Mouse (Mus musculus) retina, postnatal 7 days (tissue): ENCODE data around the gene Itih5.
A peak's percentile ranks its signal among the peaks of the same experiment; 100 is the strongest.

Source experiments
- DNase-seq: peaks from one replicate; pipeline ENCODE4 v3.0.0-alpha.2; 2012; ENCODE audit warnings: low read depth, low spot score

The Itih5 gene

DNA sequence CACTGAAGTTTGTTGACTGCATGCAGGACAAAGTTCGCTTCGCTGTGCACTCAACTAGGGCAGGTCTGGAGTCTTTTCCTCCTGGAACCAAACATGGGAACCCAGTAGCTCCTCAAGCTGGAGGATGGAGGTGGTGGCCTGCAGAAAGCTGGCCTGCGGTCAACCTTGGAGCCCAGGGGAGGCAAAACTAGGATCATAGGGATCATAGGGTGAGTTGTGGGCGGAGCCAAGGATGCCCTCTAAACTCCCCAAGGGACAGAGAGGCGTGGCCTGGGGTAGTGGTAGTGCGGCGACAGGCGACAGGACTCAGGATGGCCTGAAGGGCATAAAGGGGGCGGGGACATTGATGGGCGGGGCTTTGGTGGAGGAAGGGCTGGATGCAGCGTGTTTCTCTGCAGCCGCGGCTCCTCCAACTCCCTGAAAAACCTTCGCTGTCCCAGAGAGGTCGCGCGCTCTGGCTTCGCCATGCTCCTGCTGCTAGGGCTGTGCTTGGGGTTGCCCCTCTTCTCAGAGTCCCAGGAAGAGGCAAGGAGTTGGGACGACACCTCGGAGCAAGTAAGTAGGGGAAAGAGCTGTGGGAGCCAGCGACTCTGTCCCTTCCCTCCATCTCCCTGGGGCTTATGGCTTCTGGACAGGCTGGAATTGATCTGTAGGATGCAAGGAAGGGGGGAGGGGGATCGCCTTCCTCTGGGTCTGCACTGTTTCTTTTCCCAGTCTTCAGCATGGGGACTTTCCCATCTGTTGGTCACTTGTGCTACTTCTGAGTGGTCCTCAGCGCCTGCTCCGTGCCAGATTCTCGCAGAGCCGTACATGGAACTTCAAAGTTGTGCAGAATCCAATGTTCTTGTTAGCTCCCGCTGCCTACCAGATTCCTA lies at the start of gene Itih5:
Gene Itih5 (plus strand): TSS at position 371 of the 875 bp plus-strand sequence.
- DNase-seq, result no peak

DNA sequence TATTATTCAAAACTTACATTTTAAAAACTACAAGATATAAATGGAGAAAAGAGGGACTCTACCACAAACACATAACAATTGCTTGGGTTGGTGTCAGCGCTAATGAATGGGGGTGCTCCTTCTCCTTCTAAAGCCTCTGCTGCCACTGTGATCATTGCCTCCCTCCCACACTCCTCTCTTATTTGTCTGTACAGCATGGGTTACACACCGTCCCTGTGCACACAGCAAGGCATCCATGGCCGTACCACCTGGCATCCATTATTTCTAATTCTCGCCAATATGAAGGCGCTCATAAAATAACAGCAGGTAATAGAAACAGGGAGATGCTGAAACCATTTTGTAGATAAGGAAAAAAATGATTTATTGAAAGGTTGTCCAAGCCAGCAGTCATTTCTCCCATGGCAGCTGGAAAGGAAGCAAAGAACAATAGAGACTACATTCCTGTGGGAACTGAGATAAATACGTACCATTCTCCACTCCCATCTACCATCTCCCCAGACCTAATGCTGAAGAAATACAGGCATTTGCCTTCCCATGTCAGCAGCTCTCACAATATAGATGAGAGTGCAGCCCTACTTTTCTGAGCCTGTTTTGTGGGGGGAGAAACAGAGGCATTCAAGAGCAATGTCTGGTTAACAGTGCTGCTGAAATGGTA lies 44.7 kb upstream of the Itih5 start:
- no peak for DNase-seq

DNA sequence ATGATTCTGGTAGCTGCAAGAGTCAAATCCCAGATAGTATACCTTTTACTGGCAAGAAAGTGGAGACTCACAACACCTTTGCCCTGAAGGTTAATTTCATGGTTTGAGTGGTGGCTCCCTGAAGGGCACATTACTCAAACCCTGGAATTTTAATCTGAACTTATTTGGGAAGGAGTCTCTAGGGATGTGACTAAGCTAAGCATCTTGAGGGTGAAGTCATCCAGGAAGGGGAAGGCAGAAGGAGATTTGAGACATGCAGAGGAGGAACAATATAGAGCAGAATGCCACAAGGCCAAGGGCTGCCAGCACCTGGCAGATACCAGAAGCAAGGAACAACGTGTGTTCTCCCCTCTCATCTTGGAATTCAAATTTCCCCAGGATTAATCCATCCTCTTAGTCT lies 34.6 kb upstream of the Itih5 start:
- DNase-seq, result no peak

DNA sequence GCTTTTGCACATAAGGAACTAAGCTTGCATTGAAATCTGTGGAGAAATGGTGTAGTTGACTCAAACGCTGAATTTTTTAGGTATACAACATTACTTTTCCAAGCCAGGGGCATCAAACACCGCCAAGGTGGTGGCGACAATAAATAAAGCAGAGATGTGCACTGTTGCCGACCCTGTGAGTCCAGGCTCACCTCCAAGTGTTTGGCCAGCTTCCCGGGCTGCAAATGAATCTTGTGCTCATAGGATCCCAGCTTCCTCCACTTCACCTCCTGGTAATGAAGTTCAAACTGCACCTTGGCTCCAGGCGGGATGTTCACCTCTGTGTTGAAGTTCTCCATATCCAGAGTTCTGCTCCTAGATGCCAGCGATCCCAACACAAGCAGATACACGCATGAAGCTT lies 34.1 kb upstream of the Itih5 start:
- no peak for DNase-seq

DNA sequence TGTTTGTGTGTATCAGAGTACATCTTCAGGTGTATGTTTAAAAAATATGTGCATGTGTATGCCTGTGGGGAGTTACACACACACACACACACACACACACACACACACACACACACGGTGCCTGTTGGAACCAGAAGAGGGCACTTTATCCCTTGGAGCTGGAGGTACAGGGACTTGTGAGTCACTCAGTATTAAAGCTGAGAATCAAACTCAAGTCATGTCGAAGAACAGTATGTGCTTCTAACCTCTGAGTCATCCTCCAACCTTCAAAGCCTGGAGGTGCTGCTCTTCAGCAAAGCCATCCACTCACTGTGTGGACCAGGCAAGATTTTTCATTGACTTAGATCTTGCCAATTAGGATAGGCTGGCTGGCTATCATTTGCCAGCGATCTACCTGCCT lies 31.5 kb upstream of the Itih5 start:
- no peak for DNase-seq

DNA sequence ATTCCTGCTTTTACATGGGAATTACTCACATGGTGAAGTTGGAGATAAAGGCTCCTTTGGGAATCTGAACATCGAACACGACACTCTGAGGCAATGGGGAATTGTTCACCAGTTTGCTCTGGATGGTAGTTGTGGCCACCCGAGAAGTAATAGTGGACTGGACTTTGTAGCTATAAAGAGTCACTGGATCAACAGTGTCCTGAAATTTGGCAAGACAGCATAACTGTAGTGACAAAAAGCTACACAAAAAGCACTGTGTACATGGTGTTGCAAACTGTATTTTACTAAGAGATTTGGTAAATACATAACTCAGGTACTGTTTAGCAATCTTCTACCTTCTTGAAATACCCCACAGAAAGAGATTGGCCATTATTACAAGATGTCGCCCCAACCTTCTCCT lies 27.2 kb upstream of the Itih5 start:
- DNase-seq, result no peak

DNA sequence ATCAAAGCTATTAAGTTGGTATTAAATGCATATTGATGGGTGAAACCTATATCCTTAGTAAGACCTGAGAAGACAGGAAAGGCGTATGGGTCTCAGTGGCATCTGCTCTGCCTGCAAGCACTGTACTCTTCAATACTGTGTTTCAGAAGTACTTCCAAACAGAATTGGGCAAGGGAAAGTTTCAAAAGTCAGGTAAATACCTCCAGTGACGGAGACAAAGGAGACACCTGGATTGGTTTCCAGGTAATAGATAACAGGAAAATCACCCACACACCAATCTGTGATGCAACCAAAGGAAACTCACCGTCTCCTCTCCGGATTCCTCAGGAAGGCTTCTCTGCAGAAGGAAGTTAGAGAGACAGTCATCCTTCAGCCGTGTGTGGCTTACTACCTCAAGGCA lies 25.9 kb upstream of the Itih5 start:
- DNase-seq, result no peak

GRCm38 (mm10) chr2:10128571-10128970 lies 24.8 kb upstream of the Itih5 start:
- no peak for DNase-seq

DNA sequence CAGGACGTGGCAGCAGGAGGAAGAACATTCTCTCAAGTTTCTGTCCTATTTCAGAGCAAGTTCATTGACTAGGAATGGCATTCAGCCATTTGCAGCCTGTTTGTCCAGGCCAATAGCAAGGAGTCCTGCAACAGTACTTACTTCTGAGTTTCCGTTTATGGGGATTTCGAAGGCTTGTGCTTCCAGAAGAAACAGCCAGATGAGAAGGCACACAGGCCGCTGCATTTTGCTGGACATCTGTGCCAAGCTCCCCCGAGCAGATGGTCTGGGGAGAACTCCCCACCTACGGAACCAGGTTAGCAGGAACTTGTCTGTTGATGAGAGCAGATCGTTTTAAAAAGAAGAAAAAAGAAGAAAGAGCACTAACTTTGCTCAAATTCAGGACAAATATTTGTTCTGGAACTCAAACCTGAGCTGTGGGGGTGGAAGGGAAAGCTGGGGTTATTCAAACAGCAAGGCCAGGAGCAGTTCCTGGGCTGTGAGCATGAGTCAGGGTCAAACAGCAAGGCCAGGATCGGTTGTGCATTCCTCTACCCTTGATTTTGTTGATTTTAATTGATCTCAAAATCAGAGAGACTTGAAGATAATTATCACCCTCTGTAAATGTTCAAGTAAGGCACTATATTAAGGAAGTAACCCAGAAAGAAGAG lies 22.9 kb upstream of the Itih5 start:
- DNase-seq, result no peak

DNA sequence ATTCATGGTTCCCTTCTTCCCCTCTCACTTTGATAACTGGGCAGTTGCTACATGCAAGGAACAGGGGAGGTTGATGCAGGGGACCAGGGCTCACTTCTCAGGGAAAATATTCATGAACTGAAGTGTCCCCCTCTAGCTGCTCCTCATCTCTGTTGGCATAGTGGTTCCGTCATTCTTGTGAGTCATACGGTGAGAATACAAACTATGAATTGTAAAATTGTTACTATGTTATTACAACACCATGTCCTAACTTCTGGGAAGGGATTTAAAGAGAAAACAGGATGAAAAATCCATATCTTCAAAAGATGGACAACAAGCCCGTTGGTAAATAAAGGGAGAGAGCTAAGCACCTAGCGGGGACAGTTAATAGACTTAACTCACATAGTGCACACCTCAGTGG lies 22.1 kb upstream of the Itih5 start, which contains the start of gene Itih2:
Gene Itih2 (minus strand): TSS at position 101 of the 400 bp plus-strand sequence.
- DNase-seq, result no peak

- no peak for DNase-seq
Measured at GRCm38 (mm10) chr2:10132128-10132527, 21.2 kb upstream of the Itih5 start.

GRCm38 (mm10) chr2:10133941-10134340 lies 19.4 kb upstream of the Itih5 start:
- DNase-seq, result no peak

DNA sequence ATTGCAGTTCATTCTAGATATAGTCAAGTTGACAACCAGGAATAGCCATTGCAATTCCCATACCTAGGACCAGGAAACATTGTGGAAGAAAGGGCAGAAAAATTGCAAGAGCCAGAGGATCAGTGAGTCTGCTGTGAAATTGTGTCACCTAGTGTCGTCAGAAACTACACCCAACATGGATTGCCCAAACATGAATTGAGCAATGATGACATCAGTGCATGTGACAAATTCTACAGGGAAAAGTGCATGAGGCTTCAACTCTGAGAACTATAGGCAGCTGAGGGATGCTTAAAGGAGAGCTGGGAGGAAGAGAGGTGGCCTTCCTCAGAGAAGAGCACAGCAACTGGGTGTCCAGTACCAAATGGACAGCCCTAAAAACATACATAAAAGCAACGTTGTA lies 16.1 kb upstream of the Itih5 start:
- no peak for DNase-seq

DNA sequence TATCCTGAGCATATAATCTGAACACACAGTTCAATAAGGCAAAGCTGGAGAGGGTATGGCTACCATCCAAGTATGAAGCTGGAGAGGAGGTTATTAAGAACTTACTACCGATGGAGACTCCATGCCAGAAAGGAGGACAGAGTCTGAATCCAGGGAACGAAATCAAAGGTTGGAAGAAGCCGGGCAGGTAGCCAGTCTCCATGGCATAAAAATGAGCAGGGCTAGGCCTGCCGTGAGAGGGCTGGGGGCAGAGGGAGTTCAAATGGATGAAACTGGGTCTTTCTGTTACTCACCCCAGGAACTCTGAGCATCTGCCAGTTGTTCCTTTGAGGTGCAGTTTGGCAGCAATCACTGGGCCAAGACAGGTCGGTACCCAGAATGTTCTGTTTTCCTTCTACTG lies 12.9 kb upstream of the Itih5 start:
- no peak for DNase-seq

GRCm38 (mm10) chr2:10142472-10143454 lies 10.6 kb upstream of the Itih5 start:
- DNase-seq, result peak; percentile 56

DNA sequence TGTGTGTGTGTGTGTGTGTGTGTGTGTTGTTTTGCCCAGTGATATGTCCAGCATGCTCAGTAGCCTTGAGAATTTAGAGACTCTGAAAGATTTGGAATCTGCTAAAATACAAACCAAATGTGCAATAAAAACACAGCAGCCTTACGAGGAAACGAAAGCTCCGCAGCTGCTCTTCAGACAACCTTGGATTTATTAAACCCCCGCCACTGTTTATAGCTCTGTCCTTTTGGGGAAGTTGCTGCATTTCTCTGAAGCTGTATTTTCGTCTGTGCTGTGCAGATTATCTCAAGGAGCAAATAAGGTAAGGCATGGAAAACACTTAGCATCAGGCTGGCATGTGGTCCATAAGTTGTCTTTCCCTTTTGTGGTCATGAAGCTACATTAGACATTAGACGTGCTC lies 7.9 kb upstream of the Itih5 start:
- DNase-seq, result no peak

DNA sequence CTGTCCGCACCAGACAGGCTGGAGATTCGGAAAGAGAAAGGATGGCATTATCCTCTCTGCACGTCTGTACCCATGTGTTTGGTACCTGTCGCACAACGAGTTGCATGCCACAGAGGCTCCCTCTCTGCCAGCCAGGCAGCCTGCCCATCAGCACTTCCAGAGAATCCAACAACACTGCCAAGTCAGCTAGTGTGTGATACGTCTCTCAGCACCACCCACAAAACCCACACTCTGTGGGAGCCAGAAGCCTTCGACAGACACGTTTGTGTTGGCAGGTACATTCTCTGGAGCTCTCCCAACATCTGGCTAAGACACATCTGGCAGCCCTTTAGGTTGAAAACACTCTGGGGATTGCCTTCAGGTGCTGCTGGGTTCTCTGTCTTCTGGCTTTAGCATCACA lies 6.2 kb upstream of the Itih5 start:
- no peak for DNase-seq

GRCm38 (mm10) chr2:10152590-10152989 lies 781 bp upstream of the Itih5 start:
- no peak for DNase-seq

DNA sequence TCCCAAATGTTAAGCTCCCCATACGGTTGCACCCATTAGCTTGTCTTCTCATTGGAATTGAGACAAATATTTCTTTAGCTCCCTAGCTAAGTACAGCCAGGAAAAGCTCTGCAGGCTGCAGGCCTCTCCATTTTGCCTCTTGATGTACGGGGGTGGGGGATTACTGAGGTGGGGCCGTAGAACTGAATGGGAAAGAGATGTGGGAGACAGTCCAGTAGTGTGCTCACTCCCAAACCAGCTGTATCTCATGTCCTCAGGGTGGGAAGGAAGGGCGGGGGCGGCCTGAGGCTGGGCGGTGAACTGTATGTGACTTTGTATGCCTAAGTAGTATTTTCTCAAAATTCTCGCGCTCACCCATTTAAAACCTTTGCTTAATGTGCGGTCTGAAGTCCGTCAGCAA lies 3.8 kb downstream of the Itih5 start:
- no peak for DNase-seq

DNA sequence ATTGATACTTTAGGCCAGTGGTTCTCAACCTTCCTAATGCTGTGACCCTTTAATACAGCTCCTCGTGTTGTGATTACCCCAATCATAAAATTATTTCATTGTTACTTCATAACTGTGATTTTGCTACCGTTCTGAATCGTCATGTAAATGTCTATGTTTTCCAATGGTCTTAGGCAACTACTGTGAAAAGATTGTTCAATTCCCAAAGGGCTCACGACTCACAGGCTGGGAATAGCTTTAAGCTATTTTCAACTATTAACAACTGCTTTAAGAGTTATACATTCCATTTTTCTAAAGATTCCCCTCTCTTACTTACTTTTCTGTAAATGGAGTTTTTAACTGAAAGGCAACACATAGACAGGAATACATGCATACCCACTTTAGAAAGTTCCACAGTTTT lies 8.6 kb downstream of the Itih5 start:
- no peak for DNase-seq

DNA sequence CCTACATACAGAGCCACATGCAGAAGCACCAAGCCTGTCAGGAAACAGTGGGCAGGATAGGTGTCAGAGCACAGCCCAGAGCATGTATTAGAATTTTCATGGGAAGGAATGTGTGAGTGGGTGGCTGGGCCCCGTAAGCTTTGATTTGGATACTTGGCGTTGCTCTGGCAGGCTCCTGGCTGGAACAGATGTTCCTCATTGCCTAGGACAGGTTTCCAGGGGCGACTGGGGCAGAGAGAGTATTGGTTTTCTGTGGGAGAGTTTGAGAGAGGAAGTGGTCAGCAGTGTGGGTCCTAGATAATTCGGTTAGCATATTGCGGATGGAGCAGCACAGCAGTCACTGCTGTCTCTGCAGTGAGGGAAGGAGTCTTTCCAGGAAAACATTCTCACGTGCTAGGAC lies 13.3 kb downstream of the Itih5 start:
- DNase-seq, result no peak
